Mouse (Mus musculus) naive thymus-derived CD4-positive, alpha-beta T cell, adult 2 months (primary cell): ENCODE data around the gene Sgcd.

Experiments used
- DNase-seq: peaks from one replicate; pipeline ENCODE4 v3.0.0-alpha.2; 2011; ENCODE audit warnings: low read depth

Sgcd gene

DNA sequence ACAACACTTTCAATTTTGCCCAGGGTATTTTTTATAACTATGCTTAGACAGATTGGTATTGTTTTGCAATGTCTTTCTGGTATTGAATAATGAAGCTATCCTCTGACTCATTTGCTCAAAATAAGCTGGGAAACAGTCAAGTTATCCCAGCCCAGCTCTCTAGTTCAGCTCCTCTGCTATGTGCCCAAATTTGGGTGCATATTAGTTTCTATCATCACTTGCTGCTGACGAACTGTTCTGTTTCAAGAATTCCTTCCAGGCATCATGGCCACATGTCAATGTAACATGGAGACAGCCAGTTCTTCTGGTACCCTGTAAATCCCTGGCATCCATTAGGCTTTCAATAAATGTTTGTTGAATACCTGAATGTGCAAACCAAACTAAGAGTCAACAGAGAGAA is 849.5 kb downstream of the Sgcd start:
- DNase-seq: no peak

DNA sequence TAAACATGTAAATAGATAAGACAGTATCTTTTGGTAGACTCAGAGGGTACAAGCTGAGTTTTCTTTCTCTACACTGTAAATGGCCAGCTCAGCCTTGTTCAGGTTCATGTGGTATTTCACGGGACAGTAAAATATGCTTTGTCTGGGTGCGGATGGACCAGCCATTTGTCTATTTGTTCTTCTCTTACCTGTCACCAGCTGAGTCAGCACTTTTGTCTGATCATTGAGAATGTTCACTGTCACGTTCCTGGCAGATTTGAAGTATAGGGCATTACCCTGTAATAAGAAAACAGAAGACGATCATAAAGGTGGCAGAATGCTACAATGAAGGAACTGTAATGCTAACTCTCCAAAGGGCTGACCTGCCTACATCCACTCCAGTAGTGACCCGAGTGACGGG is 856.4 kb downstream of the Sgcd start:
- DNase-seq: no peak

DNA sequence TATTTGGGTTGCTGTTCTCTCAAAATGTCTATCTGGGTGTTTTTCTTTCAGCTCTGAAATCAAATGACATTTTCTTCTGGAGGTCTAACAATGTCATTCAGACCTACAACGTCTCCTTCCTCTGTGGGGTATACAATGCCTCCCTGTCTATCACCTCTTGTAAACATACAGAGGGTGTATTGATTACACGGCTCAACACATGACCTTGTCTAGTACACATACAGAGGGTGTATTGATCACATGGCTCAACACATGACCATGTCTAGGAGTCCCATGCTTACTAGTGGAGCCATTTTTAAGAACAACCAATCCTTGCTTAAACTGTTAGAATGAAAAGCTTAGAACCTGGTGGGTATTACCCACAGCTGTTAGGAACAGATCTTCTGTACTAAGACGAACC is 858.3 kb downstream of the Sgcd start:
- no peak for DNase-seq

DNA sequence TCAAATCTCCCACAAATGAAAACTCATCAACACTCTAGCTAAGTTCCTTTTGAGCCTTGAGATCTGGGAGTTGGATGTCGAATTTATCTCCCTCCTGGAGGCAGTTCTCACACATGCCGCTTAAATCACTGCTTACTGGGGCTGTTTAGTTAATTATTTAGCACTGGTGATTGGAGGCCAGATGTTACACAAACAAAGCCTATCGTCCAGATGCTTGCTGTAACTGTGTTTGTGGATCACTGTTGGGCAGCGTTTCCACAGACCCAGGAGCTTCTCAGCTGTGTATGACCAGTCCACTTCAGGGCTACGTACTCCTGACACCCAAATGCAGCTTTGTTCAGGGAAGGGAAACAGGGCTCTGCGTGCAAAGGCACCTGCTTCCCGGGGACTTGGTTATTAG is 858.8 kb downstream of the Sgcd start:
- no peak for DNase-seq

DNA sequence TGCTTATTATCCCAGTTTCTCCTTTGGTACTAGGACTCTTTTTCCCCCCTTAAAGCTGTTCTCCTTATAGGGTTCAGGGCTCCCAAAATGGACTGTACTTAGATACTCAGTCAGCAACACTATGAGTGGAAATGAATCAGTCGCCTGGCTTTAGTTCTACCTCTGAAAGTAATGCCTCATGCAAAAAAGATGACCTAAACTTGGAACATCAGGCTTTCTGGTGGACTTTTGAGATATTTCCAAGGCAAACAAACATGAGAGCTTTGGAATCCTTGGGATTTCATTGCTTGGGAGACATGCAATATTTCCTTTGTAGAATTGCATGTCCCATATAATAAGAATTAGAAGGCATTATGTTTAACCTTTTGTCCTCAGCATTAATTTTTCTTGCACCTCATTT is 859.6 kb downstream of the Sgcd start:
- DNase-seq: no peak

- DNase-seq: no peak
Observed at GRCm38 (mm10) chr11:47128331-47128730, 860.4 kb downstream of the Sgcd start.

GRCm38 (mm10) chr11:47120874-47121273 is 867.9 kb downstream of the Sgcd start:
- DNase-seq: no peak

- no peak for DNase-seq
Observed at GRCm38 (mm10) chr11:47117896-47118295, 870.9 kb downstream of the Sgcd start.

GRCm38 (mm10) chr11:47114366-47114765 is 874.4 kb downstream of the Sgcd start:
- DNase-seq: no peak

- no peak for DNase-seq
Observed at GRCm38 (mm10) chr11:47113081-47113480, 875.7 kb downstream of the Sgcd start.

DNA sequence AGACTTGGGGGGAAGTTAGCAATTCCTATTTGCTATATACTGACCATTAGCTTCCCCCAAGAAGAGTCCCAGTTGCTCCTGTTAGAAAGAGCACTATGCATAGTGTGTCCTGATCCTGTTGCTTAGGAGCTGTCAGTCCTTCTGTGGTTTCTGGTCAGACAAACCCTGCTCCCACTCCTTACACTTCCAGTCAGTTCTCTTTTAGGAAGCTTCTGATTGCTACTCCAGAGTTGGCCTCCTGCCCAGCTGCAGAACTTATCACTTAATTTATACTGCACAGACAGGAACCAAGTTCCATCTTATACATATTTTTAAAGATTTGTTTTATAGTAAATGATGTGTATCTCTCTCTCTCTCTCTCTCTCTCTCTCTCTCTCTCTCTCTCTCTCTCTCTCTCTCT is 878.5 kb downstream of the Sgcd start:
- no peak for DNase-seq

DNA sequence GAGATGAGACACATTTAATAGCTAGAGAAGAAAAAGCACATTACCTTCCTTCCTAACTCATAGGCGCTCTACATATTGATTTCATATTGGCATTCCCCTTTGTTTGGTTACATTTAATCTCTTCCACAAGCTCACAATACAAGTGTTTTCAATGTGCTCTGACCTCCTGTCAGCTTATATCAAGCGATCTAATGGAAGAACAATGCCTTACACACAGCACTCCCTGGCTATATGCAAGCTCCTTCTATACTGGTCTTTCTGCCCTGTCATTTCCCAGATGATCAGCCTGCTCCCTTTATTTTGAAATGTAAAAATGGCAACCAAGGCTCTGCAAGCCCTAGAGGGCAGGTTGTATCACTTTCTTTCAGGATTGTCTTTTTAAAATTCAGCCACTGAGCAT is 881.1 kb downstream of the Sgcd start:
- DNase-seq: no peak

DNA sequence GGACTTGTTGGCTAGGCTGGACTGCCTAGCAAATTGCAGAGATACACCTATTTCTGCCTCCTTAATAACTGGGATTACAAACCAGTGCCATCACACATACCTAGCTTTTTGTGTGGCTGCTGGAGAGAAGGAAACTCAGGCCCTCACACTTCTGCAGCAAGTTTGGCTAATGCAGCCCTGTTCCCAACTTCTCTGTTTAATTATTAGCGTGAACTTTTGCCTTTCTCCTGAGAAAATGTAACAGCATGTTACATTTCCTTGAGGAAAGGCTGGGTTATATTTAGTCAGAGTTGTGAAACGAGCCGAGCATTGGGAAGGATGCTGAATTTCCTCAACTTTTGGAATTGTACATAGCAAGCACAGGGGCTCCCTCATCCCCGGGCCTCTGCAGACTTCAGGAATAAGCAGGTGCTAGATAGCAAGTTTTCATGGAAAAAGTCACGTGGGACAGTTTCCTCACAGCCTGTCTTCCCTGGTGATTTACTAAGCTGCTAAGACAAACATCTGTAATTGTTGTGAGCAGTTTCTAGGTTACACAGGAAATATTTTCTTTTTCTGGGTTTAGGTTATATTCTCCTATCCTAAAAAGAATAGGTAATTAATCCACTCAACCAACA is 895.4 kb downstream of the Sgcd start:
- DNase-seq: no peak

GRCm38 (mm10) chr11:47082517-47082916 is 906.3 kb downstream of the Sgcd start:
- no peak for DNase-seq

DNA sequence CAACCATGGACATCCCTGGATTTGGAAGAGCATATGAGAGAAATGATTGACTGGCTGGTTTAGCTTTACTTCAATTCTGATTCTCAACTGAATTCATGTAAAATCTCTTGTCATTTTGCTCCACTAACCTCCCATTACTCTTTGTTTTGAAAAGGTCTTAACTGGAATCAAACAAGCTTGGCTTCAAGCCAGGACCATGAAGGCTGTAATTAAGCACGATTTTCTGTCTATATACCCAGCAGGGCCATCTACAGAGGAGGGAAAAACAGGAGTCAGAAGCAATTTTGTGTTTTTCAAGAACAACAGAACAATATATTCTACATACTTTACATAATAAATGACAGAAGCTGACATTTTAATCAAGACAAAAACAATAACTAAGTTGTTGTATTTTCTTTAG is 915.2 kb downstream of the Sgcd start:
- DNase-seq: no peak

- DNase-seq: no peak
Observed at GRCm38 (mm10) chr11:47071161-47071560, 917.6 kb downstream of the Sgcd start.

- DNase-seq: no peak
Observed at GRCm38 (mm10) chr11:47069769-47070384, 918.9 kb downstream of the Sgcd start.

DNA sequence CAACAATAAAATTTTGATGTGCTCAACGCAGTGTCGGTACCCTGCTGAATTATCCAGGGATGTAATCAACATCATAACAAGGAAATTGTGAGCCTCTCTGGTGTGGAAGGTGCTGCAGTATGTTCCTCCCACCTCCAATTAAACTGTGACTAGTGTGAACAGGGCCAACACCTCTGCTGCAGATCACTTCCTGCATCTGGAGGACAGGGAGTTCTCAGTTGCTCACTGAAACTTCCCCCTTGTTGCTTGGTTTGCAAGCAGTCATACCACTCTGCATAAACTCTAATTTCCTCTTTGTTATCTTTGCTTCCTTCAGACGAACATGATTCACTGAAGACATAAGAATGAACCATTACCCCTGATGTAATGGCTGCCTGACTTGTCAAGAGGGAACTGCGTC is 925.1 kb downstream of the Sgcd start:
- no peak for DNase-seq

DNA sequence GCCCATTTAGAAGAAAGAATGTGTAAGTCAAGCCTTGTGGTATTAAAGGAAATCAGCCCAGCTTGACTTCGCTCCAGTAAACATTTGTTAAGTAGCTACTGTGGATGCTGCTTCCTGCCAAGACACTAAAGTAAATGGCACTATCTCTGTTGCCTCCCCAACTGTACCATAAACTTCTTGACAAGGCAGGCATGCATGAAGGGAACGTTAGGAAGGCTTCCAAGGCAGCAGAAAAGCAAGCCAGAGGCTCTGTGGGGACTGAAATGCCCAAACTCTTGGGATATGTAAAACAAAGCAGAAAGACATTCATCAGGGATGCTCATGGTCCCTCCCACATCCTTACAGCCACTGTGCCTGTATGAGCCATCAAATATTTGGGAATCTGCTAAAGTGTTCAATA is 938.4 kb downstream of the Sgcd start:
- DNase-seq: no peak

- no peak for DNase-seq
Observed at GRCm38 (mm10) chr11:47049756-47050155, 939.0 kb downstream of the Sgcd start.

GRCm38 (mm10) chr11:47032318-47032717 is 956.5 kb downstream of the Sgcd start:
- no peak for DNase-seq

- no peak for DNase-seq
Observed at GRCm38 (mm10) chr11:47020874-47021273, 967.9 kb downstream of the Sgcd start.

DNA sequence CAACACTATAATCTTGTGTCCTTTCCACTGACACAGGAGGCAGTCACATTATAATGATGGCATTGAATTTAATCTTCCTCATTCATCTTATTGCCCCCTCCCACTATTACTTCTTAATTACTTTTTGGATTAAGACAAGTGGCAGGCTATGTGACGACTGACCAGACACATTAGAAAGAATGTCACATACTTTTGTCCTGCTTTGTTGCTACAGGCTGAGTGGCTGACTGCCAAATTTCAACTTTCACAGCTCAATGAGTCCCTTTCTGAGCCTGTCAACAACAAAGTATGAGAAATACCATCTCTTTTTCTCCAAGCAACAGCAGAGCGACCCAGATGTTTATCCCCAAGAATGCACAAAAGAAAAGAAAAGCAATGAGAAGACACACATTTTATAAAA is 970.6 kb downstream of the Sgcd start:
- no peak for DNase-seq

GRCm38 (mm10) chr11:47015683-47016082 is 973.1 kb downstream of the Sgcd start:
- no peak for DNase-seq
